Mouse (Mus musculus) C2C12 (cell line): ENCODE results near the gene Tdrd1.

ENCODE experiments used
- CEBPB ChIP-seq: IDR thresholded peaks from one replicate; pipeline ENCODE4 v1.6.1; 2011; ENCODE audit warnings: low read depth, mild to moderate bottlenecking, control low read depth, moderate library complexity
- CTCF ChIP-seq: IDR thresholded peaks from one replicate; pipeline ENCODE4 v1.5.1; 2011; ENCODE audit not compliant: control insufficient read depth, insufficient read depth, insufficient read length
- MAX ChIP-seq: IDR thresholded peaks from one replicate; pipeline ENCODE4 v1.6.1; 2011; ENCODE audit warnings: mild to moderate bottlenecking, control low read depth
- MYOD1 ChIP-seq: IDR thresholded peaks from one replicate; pipeline ENCODE4 v1.6.1; 2011; ENCODE audit warnings: low read depth; ENCODE audit not compliant: control insufficient read depth, insufficient read length
- MYOG ChIP-seq: IDR thresholded peaks from one replicate; pipeline ENCODE4 v1.6.1; 2011; ENCODE audit not compliant: control insufficient read depth, insufficient read length; ENCODE audit errors: extremely low read depth
- USF1 ChIP-seq: IDR thresholded peaks from one replicate; pipeline ENCODE4 v1.6.1; 2011; ENCODE audit warnings: low read depth, mild to moderate bottlenecking, control low read depth, moderate library complexity

GRCm38 (mm10) chr19:56842974-56843373, 17.0 kb downstream of the Tdrd1 start:
- TF ChIP-seq MAX, result no peak
- no peak for TF ChIP-seq MYOD1
- TF ChIP-seq USF1, result no peak
- no peak for TF ChIP-seq CEBPB
- TF ChIP-seq CTCF, result no peak
- no peak for TF ChIP-seq MYOG
